Mouse (Mus musculus) ovary, adult 18-20 months (tissue): ENCODE measurements around the gene Gbx1.
"Not testable (repeated sequence)": the region's sequence is repeated elsewhere in the genome, so short reads cannot be mapped to it uniquely, and the experiment has no call there.

ENCODE experiments used
- DNase-seq: peaks from one replicate; pipeline ENCODE4 v3.0.0; 2022; ENCODE audit warnings: low spot score, mixed read lengths

The Gbx1 gene

GRCm38 (mm10) chr5:24526889-24527230, at the start of gene Gbx1:
Gene Gbx1, minus strand, starts transcription at chr5:24527202.
- no peak for DNase-seq

- DNase-seq: no peak
Observed at GRCm38 (mm10) chr5:24576801-24577182, 49.8 kb upstream of the Gbx1 start.

- DNase-seq: no peak
Observed at GRCm38 (mm10) chr5:24575948-24576347, 48.9 kb upstream of the Gbx1 start.

GRCm38 (mm10) chr5:24556709-24557108, 29.7 kb upstream of the Gbx1 start, which contains the start of gene 4931409K22Rik:
Gene 4931409K22Rik, minus strand, starts transcription at chr5:24556809.
- no peak for DNase-seq

- DNase-seq: not testable (repeated sequence)
Observed at GRCm38 (mm10) chr5:24555335-24555734, 28.3 kb upstream of the Gbx1 start.

- DNase-seq: peak; percentile 33
Observed at GRCm38 (mm10) chr5:24553621-24554244, 26.7 kb upstream of the Gbx1 start.

- no peak for DNase-seq
Observed at GRCm38 (mm10) chr5:24551317-24551688, 24.3 kb upstream of the Gbx1 start.

GRCm38 (mm10) chr5:24550598-24551316, 23.8 kb upstream of the Gbx1 start:
- peak; percentile 26 for DNase-seq

GRCm38 (mm10) chr5:24542643-24543042, 15.6 kb upstream of the Gbx1 start:
- DNase-seq: no peak

GRCm38 (mm10) chr5:24541144-24541569, 14.2 kb upstream of the Gbx1 start:
- DNase-seq: no peak

GRCm38 (mm10) chr5:24540387-24541143, 13.6 kb upstream of the Gbx1 start, which contains the start of gene Asb10:
Gene Asb10, minus strand, starts transcription at chr5:24540978.
- no peak for DNase-seq

- DNase-seq: no peak
Observed at GRCm38 (mm10) chr5:24539571-24540296, 12.7 kb upstream of the Gbx1 start.

- no peak for DNase-seq
Observed at GRCm38 (mm10) chr5:24537618-24538017, 10.6 kb upstream of the Gbx1 start.

- peak; percentile 47 for DNase-seq
Observed at GRCm38 (mm10) chr5:24536511-24536910, 9.5 kb upstream of the Gbx1 start.

- no peak for DNase-seq
Observed at GRCm38 (mm10) chr5:24535731-24536130, 8.7 kb upstream of the Gbx1 start.

GRCm38 (mm10) chr5:24534292-24534691, 7.3 kb upstream of the Gbx1 start:
- DNase-seq: no peak

- DNase-seq: no peak
Observed at GRCm38 (mm10) chr5:24533391-24533790, 6.4 kb upstream of the Gbx1 start.

GRCm38 (mm10) chr5:24530042-24530689, 3.2 kb upstream of the Gbx1 start:
- peak; percentile 75 for DNase-seq

GRCm38 (mm10) chr5:24527780-24528179, 778 bp upstream of the Gbx1 start:
- DNase-seq: no peak

GRCm38 (mm10) chr5:24526190-24526888, 663 bp downstream of the Gbx1 start:
- no peak for DNase-seq
